Mouse (Mus musculus) megakaryocyte, embryonic 14.5 days (primary cell): ENCODE measurements around the gene Ccnt2.

Experiments
- FLI1 ChIP-seq: IDR thresholded peaks from 2 replicates; pipeline ENCODE4 v1.6.1; 2012; ENCODE audit warnings: low read length, inconsistent platforms, mixed read lengths
- GATA1 ChIP-seq: IDR thresholded peaks from 3 replicates; pipeline ENCODE4 v1.6.1; 2012; ENCODE audit warnings: mixed read lengths, low read length, inconsistent platforms, borderline replicate concordance

DNA sequence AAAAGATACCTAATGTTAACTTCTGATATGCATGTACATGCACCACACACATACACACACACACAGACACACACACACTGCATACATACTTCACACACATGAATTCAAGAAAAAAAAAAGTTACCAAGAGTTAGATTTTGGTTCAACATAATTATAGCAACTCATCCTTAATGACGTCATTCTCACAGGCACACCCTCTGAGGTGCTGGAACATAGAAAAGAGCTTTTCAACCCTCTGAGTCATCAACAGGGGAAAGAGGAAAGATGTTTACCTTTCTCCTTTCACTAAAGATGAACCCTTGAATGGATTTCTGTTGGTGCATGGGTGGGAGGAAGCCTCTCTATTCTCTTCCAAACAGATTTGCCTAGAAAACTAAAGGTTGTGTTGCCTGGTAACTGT lies 64.6 kb downstream of the Ccnt2 start:
- TF ChIP-seq GATA1 (no peak), FLI1 (no peak)
